Mouse (Mus musculus) forebrain, postnatal 0 days (tissue): ENCODE results near the gene Slc32a1. TPM values are rescaled to one million over a fixed set of nuclear protein-coding genes. Genes with fewer than 3 reads are reported as not detected.
A peak's percentile ranks its signal among the peaks of the same experiment; 100 is the strongest.

ENCODE experiments used
- ATAC-seq: fragments of 200-750 bp; cut with Nextera tagmentation; 2 replicates; pipeline ENCODE4 v1.8.0; 2017; ENCODE audit warnings: mild to moderate bottlenecking, moderate library complexity
- DNase-seq: peaks from one replicate; pipeline ENCODE4 v3.0.0-alpha.2; 2015
- H3K27ac ChIP-seq: fragments of 300-500 bp; sonication (generic); 2 replicates; pipeline ENCODE4 v1.5.1; 2014; ENCODE audit warnings: low read depth, mild to moderate bottlenecking, antibody characterized with exemption, low read length, moderate library complexity, mixed read lengths
- H3K27me3 ChIP-seq: fragments of 300-500 bp; sonication (generic); 2 replicates; pipeline ENCODE4 v1.6.1; 2014; ENCODE audit warnings: mild to moderate bottlenecking, low read length, mixed read lengths; ENCODE audit not compliant: insufficient read depth
- H3K36me3 ChIP-seq: fragments of 300-500 bp; sonication (generic); 2 replicates; pipeline ENCODE4 v1.6.1; 2014; ENCODE audit warnings: mild to moderate bottlenecking, moderate library complexity; ENCODE audit not compliant: insufficient read depth
- H3K4me1 ChIP-seq: fragments of 300-500 bp; sonication (generic); 2 replicates; pipeline ENCODE4 v1.6.1; 2014; ENCODE audit warnings: antibody characterized with exemption; ENCODE audit not compliant: insufficient read depth
- H3K4me2 ChIP-seq: fragments of 300-500 bp; sonication (generic); 2 replicates; pipeline ENCODE4 v1.6.1; 2014; ENCODE audit warnings: low read depth, mild to moderate bottlenecking, moderate library complexity
- H3K4me3 ChIP-seq: fragments of 300-500 bp; sonication (generic); 2 replicates; pipeline ENCODE4 v1.5.1; 2014; ENCODE audit warnings: low read depth, low read length, mixed read lengths
- H3K9ac ChIP-seq: fragments of 300-500 bp; sonication (generic); 2 replicates; pipeline ENCODE4 v1.6.1; 2014; ENCODE audit warnings: mild to moderate bottlenecking
- H3K9me3 ChIP-seq: fragments of 300-500 bp; sonication (generic); 2 replicates; pipeline ENCODE4 v1.6.1; 2016; ENCODE audit warnings: low read length
- CTCF ChIP-seq: sonication (generic); IDR thresholded peaks from 2 replicates; pipeline ENCODE4 v1.5.1; 2016; ENCODE audit warnings: antibody characterized with exemption, control low read depth, low read depth
- WGBS: fragments of 180-500 bp; shearing (Covaris S2); extraction: QIAGEN DNeasy Blood & Tissue Kit; methylation state at CpG from one replicate; pipeline ENCODE4 v1.1.7; 2014; 5-methylcytosine and 5-hydroxymethylcytosine counted together
- polyA plus RNA-seq: library from polyadenylated mRNA; unstranded; fragments of >200 nt; fragmentation: Nextera tagmentation; extraction: Ambion mirVana; gene quantifications from 2 replicates; pipeline ENCODE4 v1.2.1, GENCODE M21; 2015
- total RNA-seq: library from RNA; depleted of rRNA; stranded (reverse); fragments of >200 nt; gene quantifications from 2 replicates; pipeline ENCODE4 v1.2.3, GENCODE M21; 2014; rRNA removed

Gene Slc32a1
- total RNA-seq (23.5 and 37.4 TPM in 2 replicates), polyA plus RNA-seq (7.4 and 10.8 TPM in 2 replicates)

DNA sequence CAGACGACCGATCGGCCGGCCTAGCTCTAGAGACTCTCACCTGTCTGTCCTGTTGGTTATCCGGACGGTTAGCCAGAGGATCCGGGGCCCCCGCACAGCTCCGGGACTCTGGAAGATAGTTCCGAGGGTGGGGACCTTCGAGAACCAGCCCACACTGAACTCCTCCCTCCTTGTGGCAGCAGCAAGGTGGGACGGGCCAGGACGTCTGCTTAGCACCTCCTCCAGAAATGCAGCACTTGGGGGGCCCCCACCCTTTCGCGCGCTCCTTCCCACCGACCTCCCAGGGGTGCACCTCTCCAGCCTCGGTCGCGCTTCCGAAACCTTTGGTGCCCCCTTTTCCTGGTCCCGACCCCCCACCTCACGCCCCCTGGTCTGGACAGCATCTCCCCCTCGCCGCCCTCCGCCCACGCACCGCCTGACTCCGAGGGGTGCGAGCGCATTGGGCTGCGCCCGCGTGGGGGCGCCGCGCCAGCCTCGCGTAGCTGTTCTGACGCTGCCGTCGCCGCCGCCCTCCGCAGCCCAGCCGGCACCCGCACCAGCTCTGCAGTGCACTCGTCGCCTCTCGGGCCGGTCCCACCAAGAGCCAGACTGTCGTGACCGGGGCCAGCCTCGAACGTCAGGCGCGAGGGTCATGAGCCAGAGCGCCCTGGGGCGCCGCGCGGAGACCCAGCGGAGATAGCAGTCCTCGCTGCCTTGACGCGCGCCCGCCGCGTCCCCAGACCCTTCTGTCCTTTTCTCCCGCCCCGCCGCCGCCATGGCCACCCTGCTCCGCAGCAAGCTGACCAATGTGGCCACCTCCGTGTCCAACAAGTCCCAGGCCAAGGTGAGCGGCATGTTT lies at the start of gene Slc32a1:
Gene Slc32a1 (plus strand): TSS at position 280 of the 838 bp plus-strand sequence.
- Histone ChIP-seq H3K36me3 (no peaks in the 10 kb centered on the region), H3K9ac (peak within 1 kb of the TSS; percentile 60), H3K4me2 (peak within 1 kb of the TSS; percentile 55), H3K9me3 (no peaks in the 10 kb centered on the region), H3K4me3 (peak within 1 kb of the TSS; percentile 43), H3K27ac (peak within 1 kb of the TSS; percentile 89), H3K4me1 (no peaks in the 10 kb centered on the region), H3K27me3 (peaks cover 12% of the 10 kb centered on the region)
- under 1% methylated on average over 69 of the region's 77 CpGs for WGBS
- ATAC-seq (peak; percentile 81), DNase-seq (peak; percentile 83)
- TF ChIP-seq CTCF, result peak; percentile 53

DNA sequence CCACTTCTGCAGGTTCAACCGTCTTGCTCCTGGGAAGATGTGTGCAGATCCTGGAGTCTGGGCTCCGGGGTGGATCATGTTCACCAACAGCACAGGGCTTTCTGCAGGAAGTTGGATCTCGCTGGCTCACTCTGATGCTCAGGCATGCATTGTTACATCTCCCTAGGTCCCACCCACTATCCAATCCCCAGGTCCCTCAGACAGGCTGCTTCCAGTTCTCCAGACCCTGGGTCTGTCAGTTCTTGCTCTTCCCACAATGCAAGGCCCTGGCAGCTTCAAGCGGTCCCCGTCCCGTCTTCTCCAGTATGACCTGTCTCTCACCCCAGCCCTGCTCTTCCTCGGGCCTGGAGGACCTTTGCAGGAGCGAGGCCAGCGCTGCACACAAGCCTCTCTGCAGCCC lies 49.8 kb upstream of the Slc32a1 start:
- Histone ChIP-seq H3K9ac (peak overlapping the region; percentile 22; the same call in 1 of the 2 replicates), H3K4me1 (peaks cover 4% of the 10 kb centered on the region)
- 29% methylated on average over 9 of the region's 9 CpGs for WGBS

DNA sequence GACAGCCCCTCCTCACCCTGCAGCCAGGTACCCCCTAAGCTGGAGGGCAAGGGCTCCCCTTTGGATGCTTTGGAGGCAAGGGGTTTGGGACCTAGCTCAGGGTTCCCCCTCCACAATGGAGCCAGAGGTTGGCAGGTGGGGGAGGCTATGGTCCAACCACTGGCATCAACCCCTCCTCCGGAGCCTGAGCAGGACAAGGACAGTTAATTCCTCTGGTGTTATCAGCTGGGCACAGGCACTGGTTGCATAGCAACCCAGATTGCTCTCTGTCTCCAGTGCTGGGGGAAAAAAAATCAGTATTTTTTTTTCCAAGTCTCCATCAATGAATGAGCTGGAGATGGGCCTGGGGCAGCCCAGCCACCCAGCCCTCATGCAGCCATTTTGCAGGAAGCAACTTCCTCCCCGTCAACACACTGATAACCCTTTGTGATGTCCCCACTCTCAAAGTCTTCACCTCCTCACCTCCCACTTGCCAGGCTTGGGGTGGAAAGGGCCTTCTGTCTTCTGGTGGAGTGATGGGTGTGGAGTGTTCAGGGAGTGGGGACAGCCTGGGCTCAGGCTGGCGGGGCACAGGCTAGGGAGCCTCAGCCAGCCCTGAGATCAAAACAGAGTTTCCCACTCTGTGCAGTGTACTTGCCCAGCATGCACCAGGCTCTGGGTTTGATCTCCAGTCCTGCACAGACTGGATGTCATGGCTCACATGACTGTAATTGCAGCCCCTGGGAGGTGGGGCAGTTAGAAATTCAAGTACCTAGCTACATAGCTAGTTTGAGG lies 49.0 kb upstream of the Slc32a1 start:
- ATAC-seq, result peak; percentile 29; the same call in 1 of the 2 replicates
- Histone ChIP-seq H3K9ac (peak overlapping the region; percentile 22; the same call in 1 of the 2 replicates), H3K27me3 (no peaks in the 10 kb centered on the region), H3K4me2 (no peak overlapping the region), H3K9me3 (no peaks in the 10 kb centered on the region), H3K4me1 (no peaks in the 10 kb centered on the region), H3K27ac (peak overlapping the region; percentile 70), H3K36me3 (no peaks in the 10 kb centered on the region), H3K4me3 (no peak overlapping the region)
- WGBS, result 50% methylated on average over 3 of the region's 3 CpGs
- DNase-seq, result no peak
- no peak for TF ChIP-seq CTCF

More for the DNA sequence above, 49.8 kb upstream of the Slc32a1 start:
- no peak for ATAC-seq
- Histone ChIP-seq H3K27me3 (no peaks in the 10 kb centered on the region), H3K4me2 (no peak overlapping the region), H3K27ac (peak overlapping the region; percentile 70), H3K9me3 (no peaks in the 10 kb centered on the region), H3K36me3 (no peaks in the 10 kb centered on the region), H3K4me3 (no peak overlapping the region)
- no peak for TF ChIP-seq CTCF
- no peak for DNase-seq

DNA sequence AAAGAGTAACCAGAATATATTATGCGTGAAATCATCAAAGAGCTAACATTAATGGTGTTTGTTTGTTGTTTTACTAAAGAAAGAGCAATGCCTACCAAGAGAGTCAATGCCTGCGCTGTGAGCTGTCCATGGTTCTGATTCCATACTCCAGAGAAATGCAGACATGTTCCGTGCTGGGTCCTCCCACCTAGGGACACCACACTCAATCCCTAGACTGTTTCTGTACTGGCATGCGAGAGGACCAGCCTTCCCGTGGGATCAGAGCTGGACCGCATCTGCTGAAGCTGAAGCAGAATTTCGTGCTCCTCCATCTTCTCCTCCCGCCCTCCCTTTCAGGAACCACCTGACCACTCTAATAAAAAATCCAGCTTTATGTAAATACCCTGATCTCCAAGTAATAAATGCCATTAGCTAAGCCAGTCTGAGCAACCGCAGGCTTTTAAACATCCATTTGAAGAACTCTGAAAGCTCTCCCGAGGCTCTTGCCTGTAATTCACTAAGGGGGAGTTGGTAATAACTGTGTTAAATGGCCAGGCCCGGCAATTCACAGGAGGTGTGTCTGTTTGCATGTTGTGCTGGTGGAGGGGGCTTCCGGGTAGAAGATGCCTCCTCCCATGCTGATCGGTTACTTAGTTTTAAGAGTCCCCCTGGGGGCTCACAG lies 40.0 kb upstream of the Slc32a1 start:
- Histone ChIP-seq H3K4me1 (no peaks in the 10 kb centered on the region), H3K36me3 (no peaks in the 10 kb centered on the region), H3K4me3 (no peak overlapping the region), H3K4me2 (no peak overlapping the region), H3K9me3 (no peaks in the 10 kb centered on the region), H3K27ac (no peak overlapping the region), H3K9ac (no peak overlapping the region), H3K27me3 (peaks cover 6% of the 10 kb centered on the region; the same call in 1 of the 2 replicates)
- WGBS, result 23% methylated on average over 13 of the region's 13 CpGs
- no peak for TF ChIP-seq CTCF
- ATAC-seq (peak; percentile 56; the same call in 1 of the 2 replicates), DNase-seq (no peak)

DNA sequence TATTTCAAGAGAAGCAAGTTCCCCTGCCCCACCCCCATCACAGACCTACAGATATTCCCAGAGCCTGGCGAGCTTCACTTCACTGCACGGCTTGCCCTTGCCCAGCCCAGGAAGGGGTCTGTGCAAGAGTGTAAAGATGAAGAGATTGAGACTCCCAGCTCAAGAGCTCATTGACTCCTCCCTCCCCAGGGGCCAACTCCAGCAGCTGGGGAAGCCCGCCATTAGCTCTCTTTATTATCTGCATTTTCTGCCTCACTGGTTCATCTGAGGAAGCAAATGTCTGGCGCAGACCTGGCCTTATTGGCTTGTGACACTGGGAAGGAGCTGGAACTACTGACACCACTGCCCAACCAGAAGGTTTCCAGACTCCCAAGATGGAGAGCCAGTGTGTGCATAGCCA lies 30.6 kb upstream of the Slc32a1 start:
- no peaks in the 10 kb centered on the region for H3K4me1 ChIP-seq

DNA sequence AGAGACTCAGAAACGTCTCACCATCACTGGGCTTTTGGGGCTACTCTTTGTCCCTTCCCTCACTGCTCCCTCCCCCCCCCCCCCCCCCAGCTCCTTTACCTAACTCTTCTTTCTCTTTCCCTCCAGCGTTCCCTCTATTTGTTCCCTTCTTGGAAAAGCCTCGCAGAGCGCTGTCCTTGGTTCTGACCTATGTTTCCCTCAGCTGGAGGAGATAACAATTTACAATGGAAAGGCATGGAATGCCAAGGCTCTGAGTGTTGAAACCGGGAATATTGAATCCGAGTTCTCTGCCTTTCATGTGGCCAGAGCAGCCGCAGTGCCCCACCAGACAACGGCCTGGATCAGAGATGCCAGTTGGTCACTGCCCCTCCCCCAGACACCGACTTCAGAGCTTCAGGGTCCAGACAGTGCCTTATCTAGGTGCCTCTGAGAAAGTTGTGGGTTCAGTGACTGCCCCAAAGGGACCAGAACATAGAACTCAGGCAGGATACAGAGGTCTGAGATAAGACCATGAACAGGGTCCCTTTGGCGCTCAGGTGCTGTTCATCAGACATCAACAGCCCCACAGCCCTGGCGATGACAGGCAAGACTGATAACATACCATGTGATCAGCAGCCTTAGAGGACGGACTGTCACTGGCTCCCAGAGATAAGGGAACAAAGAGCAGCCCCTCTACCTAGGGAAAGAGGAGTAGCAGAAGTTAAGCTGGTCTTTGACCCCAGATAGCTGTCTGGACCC lies 25.8 kb upstream of the Slc32a1 start:
- peaks cover 5% of the 10 kb centered on the region; the same call in 1 of the 2 replicates for H3K4me1 ChIP-seq
- H3K4me2 ChIP-seq, result no peak overlapping the region
- no peak overlapping the region for H3K9ac ChIP-seq
- no peak for DNase-seq
- H3K36me3 ChIP-seq, result no peaks in the 10 kb centered on the region
- no peak overlapping the region for H3K4me3 ChIP-seq
- no peak for ATAC-seq
- H3K9me3 ChIP-seq, result no peaks in the 10 kb centered on the region
- TF ChIP-seq CTCF, result no peak
- no peaks in the 10 kb centered on the region for H3K27me3 ChIP-seq
- H3K27ac ChIP-seq, result peak overlapping the region; percentile 62
- WGBS, result 18% methylated on average over 12 of the region's 12 CpGs

More for the DNA sequence above, 30.6 kb upstream of the Slc32a1 start:
- Histone ChIP-seq H3K4me2 (no peak overlapping the region), H3K9me3 (no peaks in the 10 kb centered on the region), H3K27me3 (no peaks in the 10 kb centered on the region), H3K4me3 (no peak overlapping the region), H3K9ac (no peak overlapping the region), H3K36me3 (no peaks in the 10 kb centered on the region), H3K27ac (no peak overlapping the region)
- 32% methylated on average over 4 of the region's 4 CpGs for WGBS
- DNase-seq (no peak), ATAC-seq (no peak)
- TF ChIP-seq CTCF, result no peak
